Comparison of ENCODE assay signal across 8 mouse cellular contexts in the genomic region with DNA sequence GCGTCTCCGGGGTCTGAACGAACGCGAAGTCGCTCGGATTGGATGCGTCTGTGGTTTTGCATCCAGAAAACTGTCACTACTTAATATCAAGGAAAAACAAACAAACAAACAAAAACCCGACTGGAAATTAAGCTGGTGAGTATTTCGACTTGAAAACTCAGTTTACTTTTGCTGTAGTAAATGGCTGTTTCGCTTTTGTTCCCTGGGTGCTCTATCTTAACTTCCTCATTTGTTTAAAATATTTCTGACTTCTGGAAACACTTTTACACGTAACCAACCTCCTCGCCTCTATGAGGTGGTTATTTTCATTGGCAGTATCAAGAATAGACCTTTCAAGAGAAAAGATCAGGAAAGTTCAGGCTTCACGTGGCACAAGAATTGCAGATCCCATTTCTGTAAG. TPM values are rescaled to one million over a fixed set of nuclear protein-coding genes. Genes with fewer than 3 reads are reported as not detected.
DNase-seq lines count a peak whose midpoint lies in the region; ATAC-seq and TF ChIP-seq lines count a peak whose summit lies in the region.

No protein-coding gene starts in this region.

- H3K9ac ChIP-seq in liver, embryonic 13.5 days, result peak overlapping the region; percentile 94

- peaks cover 28% of the 10 kb centered on the region for H3K4me1 ChIP-seq in erythroblast, embryonic 14.5 days (ENCODE audit: control insufficient read depth)
- H3K4me1 ChIP-seq in testis, adult 2 months (ENCODE audit: control insufficient read depth, insufficient read depth, low read length), result peaks cover 10% of the 10 kb centered on the region
- peaks cover 26% of the 10 kb centered on the region for H3K4me1 ChIP-seq in liver, embryonic 13.5 days (replicated peaks)

- no peaks in the 10 kb centered on the region for H3K27me3 ChIP-seq in erythroblast, embryonic 14.5 days (ENCODE audit: control insufficient read depth)
- no peaks in the 10 kb centered on the region for H3K27me3 ChIP-seq in testis, adult 2 months (ENCODE audit: control insufficient read depth, insufficient read depth, low read length)
- no peaks in the 10 kb centered on the region for H3K27me3 ChIP-seq in liver, embryonic 13.5 days

- intact Hi-C loops in left cerebral cortex, postnatal 14 days (cut with DNase I), result loop anchor here (5.0 kb wide), 1 partner anchor 66 kb away; no protein-coding TSS in a partner anchor

- ATAC-seq in erythroblast, adult 5-6 weeks (replicated peaks; ENCODE audit: low FRiP score, poor library complexity, severe bottlenecking), result no peak
- ATAC-seq in liver, embryonic 13.5 days (ENCODE audit: low read depth), result no peak
- ATAC-seq in erythroid progenitor cell, adult 5-6 weeks (replicated peaks; ENCODE audit: low FRiP score, poor library complexity, severe bottlenecking), result no peak

- H3K4me3 ChIP-seq in erythroblast, embryonic 14.5 days (replicated peaks), result peak overlapping the region; percentile 97
- H3K4me3 ChIP-seq in testis, adult 2 months (ENCODE audit: control insufficient read depth, low read depth, low read length), result peak overlapping the region; percentile 98
- H3K4me3 ChIP-seq in liver, embryonic 13.5 days (replicated peaks), result peak overlapping the region; percentile 95

- WGBS in liver, embryonic 13.5 days (ENCODE audit: insufficient replicate concordance), result 3% methylated on average over 14 of the region's 14 CpGs

- peak overlapping the region; percentile 80 for H3K4me2 ChIP-seq in liver, embryonic 13.5 days

- H3K27ac ChIP-seq in testis, adult 2 months (ENCODE audit: control insufficient read depth, insufficient read depth, low read depth, low read length), result peak overlapping the region; percentile 97; the same call in 1 of the 2 replicates
- peak overlapping the region; percentile 97 for H3K27ac ChIP-seq in liver, embryonic 13.5 days

- peaks cover 46% of the 10 kb centered on the region for H3K36me3 ChIP-seq in erythroblast, embryonic 14.5 days (ENCODE audit: control insufficient read depth)
- H3K36me3 ChIP-seq in testis, adult 2 months (ENCODE audit: control insufficient read depth, insufficient read depth, low read length), result peaks cover 3% of the 10 kb centered on the region
- peaks cover 28% of the 10 kb centered on the region for H3K36me3 ChIP-seq in liver, embryonic 13.5 days

- DNase-seq in testis, postnatal 10 days (ENCODE audit: low spot score), result no peak
- DNase-seq in liver, embryonic 13.5 days, result no peak
- DNase-seq in left cerebral cortex, postnatal 14 days (ENCODE audit: low spot score in 2 of 2), result no peak
- DNase-seq in thymus, postnatal 10 days (ENCODE audit: low spot score in 2 of 2), result no peak

- no peaks in the 10 kb centered on the region for H3K9me3 ChIP-seq in erythroblast, embryonic 14.5 days (ENCODE audit: control insufficient read depth, low read length)
- no peaks in the 10 kb centered on the region for H3K9me3 ChIP-seq in liver, embryonic 13.5 days (replicated peaks)

- TF ChIP-seq CTCF in testis, adult 2 months (IDR thresholded peaks at IDR 0.05; ENCODE audit: control insufficient read depth, insufficient read depth, insufficient replicate concordance, low read depth, low read length), result no peak

- TF ChIP-seq POLR2A in testis, adult 2 months (IDR thresholded peaks at IDR 0.05; ENCODE audit: control insufficient read depth, low read depth, low read length), result no peak

RNA-seq across cellular contexts. Expression of a gene that starts 1.1 kb away (rescaled TPM):
- 1.3 and 1.5 TPM in 2 replicates for polyA plus RNA-seq in erythroblast, embryonic 14.5 days (2012)
- 31.6 and 42.1 TPM in 2 replicates for total RNA-seq in erythroblast, adult 5-6 weeks (2015; ENCODE audit: low replicate concordance)
- total RNA-seq in erythroblast, adult 5-6 weeks (2017; ENCODE audit: low replicate concordance), result 30.1 and 31.2 TPM in 2 replicates
- polyA plus RNA-seq in testis, adult 2 months (2012; rRNA removed), result 11.9 and 12.9 TPM in 2 replicates
- 23.2 and 30.7 TPM in 2 replicates for polyA plus RNA-seq in liver, embryonic 13.5 days (2015; fragmentation: Nextera tagmentation; extraction: Ambion mirVana)
- 10 to 100 TPM; 55.4 to 58.3 TPM for total RNA-seq in left cerebral cortex, postnatal 14 days (2021)
- total RNA-seq in erythroid progenitor cell, adult 5-6 weeks (2015; ENCODE audit: low replicate concordance), result 51.5 and 76.7 TPM in 2 replicates
- total RNA-seq in erythroid progenitor cell, adult 5-6 weeks (2017; ENCODE audit: low replicate concordance), result 54.6 and 57.1 TPM in 2 replicates

RNA-seq across cellular contexts. Expression of a gene that starts 1.4 kb away (rescaled TPM):
- 0.02 and 0.03 TPM in 2 replicates for polyA plus RNA-seq in erythroblast, embryonic 14.5 days (2012)
- 10.7 and 26.1 TPM in 2 replicates for total RNA-seq in erythroblast, adult 5-6 weeks (2015; ENCODE audit: low replicate concordance)
- 6.4 TPM in 2 replicates for total RNA-seq in erythroblast, adult 5-6 weeks (2017; ENCODE audit: low replicate concordance)
- polyA plus RNA-seq in testis, adult 2 months (2012; rRNA removed), result 34.9 and 41.3 TPM in 2 replicates
- polyA plus RNA-seq in liver, embryonic 13.5 days (2015; fragmentation: Nextera tagmentation; extraction: Ambion mirVana), result 2.4 and 3.3 TPM in 2 replicates
- total RNA-seq in left cerebral cortex, postnatal 14 days (2021), result 10 to 100 TPM; 13.5 to 13.8 TPM
- 15.1 and 17.3 TPM in 2 replicates for total RNA-seq in erythroid progenitor cell, adult 5-6 weeks (2015; ENCODE audit: low replicate concordance)
- 13.2 and 13.6 TPM in 2 replicates for total RNA-seq in erythroid progenitor cell, adult 5-6 weeks (2017; ENCODE audit: low replicate concordance)
